Mouse (Mus musculus) liver, postnatal 0 days (tissue): ENCODE measurements at regions not wholly inside any gene's neighbourhood (a gene's known extent, or its start where the extent isn't known, plus 50 kb on each side); places are given as distances from the start of the nearest gene placed in this dataset.
A peak's percentile ranks its signal among the peaks of the same experiment; 100 is the strongest.

Experiments used
- ATAC-seq: fragments of 200-750 bp; cut with Nextera tagmentation; 2 replicates; pipeline ENCODE4 v1.8.0; 2017; ENCODE audit warnings: mild to moderate bottlenecking, moderate library complexity
- DNase-seq: peaks from one replicate; pipeline ENCODE4 v3.0.0-alpha.2; 2016
- H3K27ac ChIP-seq: fragments of 300-500 bp; sonication (generic); 2 replicates; pipeline ENCODE4 v1.5.1; 2014; ENCODE audit warnings: antibody characterized with exemption, moderate library complexity, mild to moderate bottlenecking, low read depth
- H3K27me3 ChIP-seq: fragments of 300-500 bp; sonication (generic); 2 replicates; pipeline ENCODE4 v1.6.1; 2014; ENCODE audit warnings: low read length, control low read depth, mixed read lengths; ENCODE audit not compliant: insufficient read depth
- H3K36me3 ChIP-seq: fragments of 300-500 bp; sonication (generic); replicated peaks from 2 replicates; pipeline ENCODE4 v1.6.1; 2014; ENCODE audit warnings: mild to moderate bottlenecking, control low read depth, low read length, moderate library complexity, mixed read lengths; ENCODE audit not compliant: insufficient read depth
- H3K4me1 ChIP-seq: fragments of 300-500 bp; sonication (generic); 2 replicates; pipeline ENCODE4 v1.6.1; 2014; ENCODE audit warnings: antibody characterized with exemption, mild to moderate bottlenecking, control low read depth; ENCODE audit not compliant: insufficient read depth
- H3K4me2 ChIP-seq: fragments of 300-500 bp; sonication (generic); 2 replicates; pipeline ENCODE4 v1.6.1; 2014; ENCODE audit warnings: low read depth, mild to moderate bottlenecking, low read length, moderate library complexity, mixed read lengths
- H3K4me3 ChIP-seq: fragments of 300-500 bp; sonication (generic); 2 replicates; pipeline ENCODE4 v1.5.1; 2014; ENCODE audit warnings: low read depth, low read length
- H3K9ac ChIP-seq: fragments of 300-500 bp; sonication (generic); replicated peaks from 2 replicates; pipeline ENCODE4 v1.6.1; 2014; ENCODE audit warnings: mild to moderate bottlenecking, moderate library complexity
- H3K9me3 ChIP-seq: fragments of 300-500 bp; sonication (generic); 2 replicates; pipeline ENCODE4 v1.6.1; 2016; ENCODE audit warnings: mild to moderate bottlenecking, control low read depth, low read length, mixed read lengths
- CTCF ChIP-seq: sonication (generic); IDR thresholded peaks from 2 replicates; pipeline ENCODE4 v1.5.1; 2016; ENCODE audit warnings: antibody characterized with exemption, low read depth
- EP300 ChIP-seq: IDR thresholded peaks from 2 replicates; pipeline ENCODE4 v1.6.1; 2016; ENCODE audit warnings: antibody characterized with exemption, low read depth, mild to moderate bottlenecking
- WGBS: fragments of 180-500 bp; shearing (Covaris S2); extraction: QIAGEN DNeasy Blood & Tissue Kit; methylation state at CpG from one replicate; pipeline ENCODE4 v1.1.7; 2014; ENCODE audit not compliant: insufficient replicate concordance; 5-methylcytosine and 5-hydroxymethylcytosine counted together

DNA sequence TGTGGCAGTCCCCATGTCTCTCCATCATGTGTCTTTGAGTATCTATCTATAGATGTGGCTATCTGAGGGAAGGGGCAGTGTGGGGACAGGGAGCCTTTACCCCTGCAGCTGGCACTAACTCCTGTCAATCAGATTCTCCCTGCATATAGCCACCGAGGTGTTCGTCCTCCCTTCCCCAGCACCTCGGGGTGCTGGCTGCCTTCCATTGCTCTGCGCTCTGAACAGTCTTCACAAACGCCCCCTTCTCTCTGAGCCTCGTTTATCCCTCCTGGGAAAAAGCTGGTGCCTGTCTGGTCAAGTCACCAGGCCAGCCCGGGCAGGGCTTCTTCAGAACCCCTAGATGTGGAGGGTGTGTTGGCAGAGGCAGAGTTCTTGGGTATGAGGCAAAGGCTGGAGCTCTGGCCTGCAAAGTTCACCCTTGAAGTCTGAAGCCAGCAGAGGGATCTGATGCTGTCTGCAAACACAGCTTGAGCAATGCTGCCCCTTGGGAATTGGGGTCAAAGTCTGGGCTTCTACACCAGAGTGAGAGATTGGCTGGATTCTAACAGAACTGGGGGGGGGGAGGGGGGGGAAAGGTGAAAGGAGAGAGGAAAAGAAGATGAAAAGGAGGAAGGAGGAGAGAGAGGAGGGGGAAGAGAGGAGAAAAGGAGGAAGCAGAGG, 175.5 kb upstream of the Igsf21 start:
- WGBS: 49% methylated on average over 7 of the region's 7 CpGs
- Histone ChIP-seq H3K4me1 (peaks cover 2% of the 10 kb centered on the region; the same call in 1 of the 2 replicates), H3K36me3 (no peaks in the 10 kb centered on the region), H3K9ac (no peak overlapping the region), H3K4me2 (peak overlapping the region; percentile 40; the same call in 1 of the 2 replicates), H3K9me3 (no peaks in the 10 kb centered on the region), H3K27me3 (no peaks in the 10 kb centered on the region), H3K27ac (peak overlapping the region; percentile 39), H3K4me3 (no peak overlapping the region)
- TF ChIP-seq EP300 (no peak), CTCF (no peak)
- ATAC-seq (peak; percentile 85), DNase-seq (peak; percentile 70)

GRCm38 (mm10) chr4:140419720-140420412, 173.3 kb upstream of the Igsf21 start:
- 52% methylated on average over 14 of the region's 15 CpGs for WGBS
- H3K9ac ChIP-seq: no peak overlapping the region
- H3K9me3 ChIP-seq: no peaks in the 10 kb centered on the region
- H3K27me3 ChIP-seq: no peaks in the 10 kb centered on the region
- no peak overlapping the region for H3K4me2 ChIP-seq
- DNase-seq: no peak
- peaks cover 2% of the 10 kb centered on the region; the same call in 1 of the 2 replicates for H3K4me1 ChIP-seq
- no peak overlapping the region for H3K4me3 ChIP-seq
- no peak overlapping the region for H3K27ac ChIP-seq
- no peaks in the 10 kb centered on the region for H3K36me3 ChIP-seq
- ATAC-seq: peak; percentile 52; the same call in 1 of the 2 replicates
- TF ChIP-seq EP300 (no peak), CTCF (no peak)

- Histone ChIP-seq H3K27ac (no peak overlapping the region), H3K27me3 (no peaks in the 10 kb centered on the region), H3K4me2 (no peak overlapping the region), H3K4me1 (no peaks in the 10 kb centered on the region), H3K4me3 (no peak overlapping the region), H3K36me3 (no peaks in the 10 kb centered on the region), H3K9ac (no peak overlapping the region), H3K9me3 (no peaks in the 10 kb centered on the region)
- WGBS: 77% methylated on average over 17 of the region's 17 CpGs
- ATAC-seq: no peak
- TF ChIP-seq EP300: no peak
- no peak for TF ChIP-seq CTCF
- DNase-seq: no peak
These were observed 165.8 kb upstream of the Igsf21 start for GRCm38 (mm10) chr4:140412312-140412930.

- Histone ChIP-seq H3K4me2 (no peak overlapping the region), H3K27me3 (no peaks in the 10 kb centered on the region), H3K4me3 (no peak overlapping the region), H3K9ac (no peak overlapping the region), H3K27ac (no peak overlapping the region), H3K9me3 (no peaks in the 10 kb centered on the region), H3K4me1 (no peaks in the 10 kb centered on the region), H3K36me3 (no peaks in the 10 kb centered on the region)
- no peak for TF ChIP-seq CTCF
- no peak for TF ChIP-seq EP300
- 79% methylated on average over 5 of the region's 5 CpGs for WGBS
- ATAC-seq (no peak), DNase-seq (no peak)
These were observed 161.9 kb upstream of the Igsf21 start for GRCm38 (mm10) chr4:140408446-140408845.

DNA sequence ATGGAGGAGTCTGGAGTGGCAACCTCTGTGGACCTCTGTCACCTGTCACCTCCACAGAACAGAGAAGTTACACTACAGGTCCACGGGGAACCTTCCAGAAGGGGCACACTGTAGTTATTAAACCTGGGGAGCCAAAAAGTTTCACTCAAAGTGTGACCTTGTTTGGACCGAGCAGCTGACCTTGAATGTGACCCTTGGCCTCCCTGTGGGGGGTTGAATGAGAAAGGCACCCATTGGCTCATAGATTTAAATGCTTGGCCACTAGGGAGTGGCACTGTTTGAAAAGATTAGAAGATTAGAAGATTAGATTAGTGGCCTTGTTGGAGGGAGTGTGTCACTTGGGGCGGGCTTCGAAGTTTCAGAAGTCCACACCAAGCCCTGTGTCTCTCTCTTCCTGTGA, 160.3 kb upstream of the Igsf21 start:
- Histone ChIP-seq H3K9me3 (no peaks in the 10 kb centered on the region), H3K4me2 (no peak overlapping the region), H3K4me1 (no peaks in the 10 kb centered on the region), H3K36me3 (no peaks in the 10 kb centered on the region), H3K27ac (no peak overlapping the region), H3K9ac (no peak overlapping the region), H3K27me3 (no peaks in the 10 kb centered on the region), H3K4me3 (no peak overlapping the region)
- DNase-seq (no peak), ATAC-seq (no peak)
- TF ChIP-seq EP300 (no peak), CTCF (no peak)
- WGBS: 75% methylated on average over 4 of the region's 4 CpGs

DNA sequence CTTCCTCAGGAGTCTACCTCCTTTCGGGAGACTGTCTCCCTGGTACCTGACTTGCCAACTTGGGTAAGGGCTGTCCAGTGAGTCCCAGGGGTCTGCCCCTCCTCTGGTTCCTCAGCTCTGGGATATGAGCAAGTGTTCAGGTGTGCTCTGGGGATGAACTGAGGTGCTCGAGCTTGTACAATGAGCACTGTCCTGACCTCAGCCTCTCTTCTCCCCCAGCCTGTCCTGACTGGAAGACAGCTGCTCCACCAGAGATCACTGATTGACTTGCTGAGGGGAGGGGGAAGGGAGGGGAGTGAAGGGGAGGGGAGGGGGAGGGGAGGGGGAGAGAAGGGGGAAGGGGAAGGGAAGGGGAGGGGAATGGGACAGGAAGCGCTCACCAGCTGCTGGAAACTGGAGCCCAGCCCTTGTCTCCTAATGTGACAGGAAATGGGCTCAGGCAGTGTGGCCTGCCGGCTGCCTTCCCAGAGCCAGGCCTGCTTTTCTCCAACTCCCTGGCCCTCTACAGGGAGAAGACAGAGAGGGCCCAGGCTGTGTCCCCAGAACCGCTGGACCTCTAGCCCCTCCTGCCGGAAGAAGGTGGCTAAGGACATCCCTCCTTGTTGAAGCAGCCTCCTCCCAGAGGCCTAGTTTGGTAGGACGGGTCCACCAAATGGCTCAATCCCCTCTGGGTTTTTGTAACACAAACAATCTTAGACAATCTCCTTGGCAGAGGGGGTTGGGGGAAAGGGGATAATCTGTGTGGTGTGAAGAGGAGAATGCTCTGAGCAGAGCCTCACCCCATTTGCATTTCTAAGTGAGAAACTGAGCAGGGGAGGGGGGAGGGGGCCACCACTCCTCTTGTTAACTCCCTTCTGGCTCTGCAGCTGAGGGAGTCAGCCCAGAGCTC, 159.7 kb upstream of the Igsf21 start:
- Histone ChIP-seq H3K27ac (no peak overlapping the region), H3K4me2 (no peak overlapping the region), H3K9me3 (no peaks in the 10 kb centered on the region), H3K4me1 (no peaks in the 10 kb centered on the region), H3K9ac (no peak overlapping the region), H3K4me3 (no peak overlapping the region), H3K27me3 (no peaks in the 10 kb centered on the region), H3K36me3 (no peaks in the 10 kb centered on the region)
- TF ChIP-seq CTCF (peak; percentile 49), EP300 (no peak)
- WGBS: 39% methylated on average over 7 of the region's 7 CpGs
- ATAC-seq (no peak), DNase-seq (no peak)
